Mouse (Mus musculus) liver, embryonic 16.5 days (tissue): ENCODE data around the gene Zbtb20. TPM values are rescaled to one million over a fixed set of nuclear protein-coding genes. Genes with fewer than 3 reads are reported as not detected.
A peak's percentile ranks its signal among the peaks of the same experiment; 100 is the strongest.

ENCODE experiments used
- ATAC-seq: fragments of 200-750 bp; cut with Nextera tagmentation; 2 replicates; pipeline ENCODE4 v1.8.0; 2017; ENCODE audit warnings: low read depth, mild to moderate bottlenecking, moderate number of reproducible peaks, moderate library complexity
- H3K27ac ChIP-seq: fragments of 300-500 bp; sonication (generic); 2 replicates; pipeline ENCODE4 v1.5.1; 2014; ENCODE audit warnings: mild to moderate bottlenecking, low read length
- H3K27me3 ChIP-seq: fragments of 300-500 bp; sonication (generic); 2 replicates; pipeline ENCODE4 v1.6.1; 2014; ENCODE audit warnings: low read depth, low read length, mixed read lengths; ENCODE audit not compliant: control insufficient read depth, insufficient read depth
- H3K36me3 ChIP-seq: fragments of 300-500 bp; sonication (generic); 2 replicates; pipeline ENCODE4 v1.6.1; 2014; ENCODE audit warnings: mild to moderate bottlenecking; ENCODE audit not compliant: control insufficient read depth, insufficient read depth
- H3K4me1 ChIP-seq: fragments of 300-500 bp; sonication (generic); 2 replicates; pipeline ENCODE4 v1.6.1; 2014; ENCODE audit warnings: low read depth, low read length, mixed read lengths; ENCODE audit not compliant: control insufficient read depth
- H3K4me2 ChIP-seq: fragments of 300-500 bp; sonication (generic); 2 replicates; pipeline ENCODE4 v1.6.1; 2014; ENCODE audit warnings: low read depth, low read length, mixed read lengths
- H3K4me3 ChIP-seq: fragments of 300-500 bp; sonication (generic); 2 replicates; pipeline ENCODE4 v1.5.1; 2014; ENCODE audit warnings: low read depth, mild to moderate bottlenecking, low read length
- H3K9ac ChIP-seq: fragments of 300-500 bp; sonication (generic); 2 replicates; pipeline ENCODE4 v1.6.1; 2014; ENCODE audit warnings: low read depth, low read length
- H3K9me3 ChIP-seq: fragments of 300-500 bp; sonication (generic); replicated peaks from 2 replicates; pipeline ENCODE4 v1.6.1; 2016; ENCODE audit warnings: low read length; ENCODE audit not compliant: control insufficient read depth
- WGBS: fragments of 180-500 bp; shearing (Covaris S2); extraction: QIAGEN DNeasy Blood & Tissue Kit; methylation state at CpG from one replicate; pipeline ENCODE4 v1.1.7; 2014; ENCODE audit not compliant: insufficient replicate concordance; 5-methylcytosine and 5-hydroxymethylcytosine counted together
- polyA plus RNA-seq: library from polyadenylated mRNA; unstranded; fragments of >200 nt; fragmentation: Nextera tagmentation; extraction: Ambion mirVana; gene quantifications from 2 replicates; pipeline ENCODE4 v1.2.1, GENCODE M21; 2015

Zbtb20 gene
- polyA plus RNA-seq, 1 experiment from 2014 or later: 5.7 TPM

- no peak overlapping the region for H3K4me2 ChIP-seq
- no peaks in the 10 kb centered on the region for H3K4me1 ChIP-seq
- no peaks in the 10 kb centered on the region for H3K36me3 ChIP-seq
- 54% methylated on average over 1 of the region's 1 CpGs for WGBS
- no peaks in the 10 kb centered on the region for H3K27me3 ChIP-seq
- H3K27ac ChIP-seq: no peak overlapping the region
- no peaks in the 10 kb centered on the region for H3K9me3 ChIP-seq
- H3K9ac ChIP-seq: no peak overlapping the region
- H3K4me3 ChIP-seq: no peak overlapping the region
- no peak for ATAC-seq
Measured at GRCm38 (mm10) chr16:42900328-42900727, 24.6 kb downstream of the Zbtb20 start.

DNA sequence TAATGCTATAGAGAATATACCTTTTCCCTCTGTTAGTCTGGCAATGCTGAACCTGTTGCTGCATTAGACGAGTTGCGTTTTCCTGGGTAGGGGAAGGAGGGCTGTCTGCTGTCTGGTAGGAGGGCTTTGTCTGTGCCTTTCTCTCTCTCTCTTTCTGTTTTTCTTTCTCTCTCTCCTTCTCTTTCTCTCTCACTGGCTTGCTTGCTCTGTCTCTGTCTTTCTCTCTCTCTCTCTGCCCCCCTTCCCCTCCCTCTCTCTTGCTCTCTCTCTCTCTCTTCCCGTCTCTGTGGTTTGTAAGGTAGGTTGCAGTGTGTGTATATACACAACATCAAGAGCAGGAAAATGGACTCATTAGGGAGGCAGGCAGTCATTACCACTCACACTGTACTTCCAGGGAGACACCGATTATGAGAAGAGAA lies 31.6 kb downstream of the Zbtb20 start:
- peak overlapping the region; percentile 6 for H3K27ac ChIP-seq
- H3K27me3 ChIP-seq: no peaks in the 10 kb centered on the region
- WGBS: 13% methylated on average over 4 of the region's 4 CpGs
- H3K9me3 ChIP-seq: no peaks in the 10 kb centered on the region
- H3K4me1 ChIP-seq: no peaks in the 10 kb centered on the region
- no peak overlapping the region; the same call in 1 of the 2 replicates for H3K9ac ChIP-seq
- ATAC-seq: peak; percentile 64
- peak overlapping the region; percentile 1; the same call in 1 of the 2 replicates for H3K4me2 ChIP-seq
- peak overlapping the region; percentile 28 for H3K4me3 ChIP-seq
- no peaks in the 10 kb centered on the region for H3K36me3 ChIP-seq

- Histone ChIP-seq H3K9ac (no peak overlapping the region), H3K4me3 (no peak overlapping the region), H3K36me3 (no peaks in the 10 kb centered on the region), H3K9me3 (no peaks in the 10 kb centered on the region), H3K27me3 (no peaks in the 10 kb centered on the region), H3K4me2 (peak overlapping the region; percentile 13; the same call in 1 of the 2 replicates), H3K4me1 (no peaks in the 10 kb centered on the region), H3K27ac (no peak overlapping the region)
- ATAC-seq: no peak
Measured at GRCm38 (mm10) chr16:42908381-42908780, 32.7 kb downstream of the Zbtb20 start.

DNA sequence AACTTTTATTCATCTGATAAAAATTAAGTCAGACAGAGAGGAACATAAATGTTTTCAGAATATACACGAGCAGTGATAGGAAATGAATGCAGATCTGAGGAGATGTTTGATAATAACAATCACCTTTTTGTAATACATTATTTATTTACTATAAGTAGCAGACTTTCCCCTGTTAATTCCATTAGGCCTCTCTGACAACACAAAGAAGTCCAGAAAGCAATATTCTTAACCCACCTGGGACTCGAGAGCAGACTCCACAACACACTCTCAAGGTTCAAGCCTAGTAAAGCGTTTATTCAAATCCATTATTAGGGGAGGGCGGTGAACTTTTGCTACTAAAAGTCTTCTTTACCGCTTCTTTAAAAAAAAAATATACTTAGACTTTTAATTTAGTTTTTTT lies 33.2 kb downstream of the Zbtb20 start:
- Histone ChIP-seq H3K4me3 (no peak overlapping the region), H3K4me2 (no peak overlapping the region), H3K9ac (no peak overlapping the region), H3K36me3 (no peaks in the 10 kb centered on the region), H3K9me3 (no peaks in the 10 kb centered on the region), H3K27ac (no peak overlapping the region), H3K27me3 (no peaks in the 10 kb centered on the region), H3K4me1 (no peaks in the 10 kb centered on the region)
- WGBS: 59% methylated on average over 5 of the region's 5 CpGs
- no peak for ATAC-seq

DNA sequence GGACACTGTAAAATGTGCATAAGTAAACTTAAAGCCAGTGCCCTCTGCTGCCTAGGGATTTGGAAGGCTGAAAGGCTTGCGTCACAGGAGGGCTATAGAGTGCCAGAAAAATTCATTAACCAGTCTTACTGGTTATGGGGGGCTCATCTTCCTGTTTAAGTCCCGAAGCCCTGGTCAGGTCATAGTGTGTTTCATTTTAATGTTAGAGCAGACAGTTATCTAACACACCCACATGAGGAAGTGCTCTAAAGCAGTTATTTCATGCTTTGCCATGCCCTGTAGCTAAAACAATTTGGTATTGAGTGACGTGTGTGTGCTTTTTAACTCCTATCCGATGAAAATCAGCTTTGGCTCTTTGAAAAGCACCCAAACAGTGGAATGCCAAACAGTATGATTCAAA lies 34.3 kb downstream of the Zbtb20 start:
- H3K9ac ChIP-seq: no peak overlapping the region
- no peaks in the 10 kb centered on the region for H3K36me3 ChIP-seq
- no peaks in the 10 kb centered on the region for H3K4me1 ChIP-seq
- no peaks in the 10 kb centered on the region for H3K27me3 ChIP-seq
- no peak overlapping the region for H3K4me2 ChIP-seq
- H3K4me3 ChIP-seq: no peak overlapping the region
- H3K27ac ChIP-seq: no peak overlapping the region
- no peaks in the 10 kb centered on the region for H3K9me3 ChIP-seq
- 31% methylated on average over 4 of the region's 4 CpGs for WGBS
- no peak for ATAC-seq

- Histone ChIP-seq H3K4me1 (no peaks in the 10 kb centered on the region), H3K4me2 (no peak overlapping the region), H3K27ac (no peak overlapping the region), H3K27me3 (no peaks in the 10 kb centered on the region), H3K4me3 (no peak overlapping the region), H3K9ac (no peak overlapping the region), H3K9me3 (no peaks in the 10 kb centered on the region), H3K36me3 (no peaks in the 10 kb centered on the region)
- WGBS: 52% methylated on average over 3 of the region's 3 CpGs
- ATAC-seq: no peak
Measured at GRCm38 (mm10) chr16:42910716-42911115, 35.0 kb downstream of the Zbtb20 start.

DNA sequence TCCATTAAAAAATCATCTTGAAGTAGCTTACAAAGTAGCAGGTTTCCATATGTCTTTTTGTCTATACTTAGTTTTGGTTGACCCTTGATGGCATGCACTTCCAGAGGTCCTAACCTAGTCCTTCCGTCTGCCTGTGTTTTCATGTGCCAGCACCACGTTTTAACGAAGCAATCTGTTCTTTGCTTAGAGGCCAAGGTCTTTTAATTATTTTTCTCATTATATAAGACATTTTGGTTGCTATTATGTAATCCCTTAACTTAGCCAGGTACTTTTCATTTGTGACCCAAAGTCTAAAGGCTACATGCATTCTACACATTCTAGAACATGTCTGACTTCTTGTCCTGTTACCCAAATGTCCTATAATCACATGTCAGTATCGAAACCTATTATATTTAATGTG lies 35.6 kb downstream of the Zbtb20 start:
- no peak overlapping the region for H3K4me2 ChIP-seq
- H3K27me3 ChIP-seq: no peaks in the 10 kb centered on the region
- H3K36me3 ChIP-seq: no peaks in the 10 kb centered on the region
- WGBS: 59% methylated on average over 4 of the region's 4 CpGs
- no peak overlapping the region for H3K27ac ChIP-seq
- no peak overlapping the region for H3K9ac ChIP-seq
- no peak for ATAC-seq
- H3K9me3 ChIP-seq: no peaks in the 10 kb centered on the region
- no peaks in the 10 kb centered on the region for H3K4me1 ChIP-seq
- H3K4me3 ChIP-seq: no peak overlapping the region

DNA sequence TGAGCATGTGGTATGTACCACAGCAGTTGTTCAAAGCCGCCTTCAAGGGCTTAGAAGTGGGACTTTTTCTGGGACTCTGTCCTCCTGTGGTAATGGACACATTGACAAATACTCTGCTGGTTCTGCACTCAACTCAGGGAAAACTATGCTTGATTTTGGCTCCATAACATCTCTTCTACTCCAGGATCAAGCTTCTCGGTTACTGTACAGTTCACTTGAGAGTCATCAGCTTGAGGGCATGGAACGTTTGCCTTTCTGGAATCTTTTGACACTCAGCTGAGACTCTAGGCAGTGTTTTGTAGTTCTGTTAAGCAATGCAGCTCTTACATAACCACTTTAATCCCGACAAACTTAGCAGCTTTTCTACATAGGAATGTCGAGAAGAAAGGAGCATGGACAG lies 36.1 kb downstream of the Zbtb20 start:
- Histone ChIP-seq H3K4me3 (no peak overlapping the region), H3K9me3 (no peaks in the 10 kb centered on the region), H3K9ac (no peak overlapping the region), H3K27ac (no peak overlapping the region), H3K4me1 (no peaks in the 10 kb centered on the region), H3K36me3 (no peaks in the 10 kb centered on the region), H3K4me2 (no peak overlapping the region), H3K27me3 (no peaks in the 10 kb centered on the region)
- no peak for ATAC-seq
- WGBS: 43% methylated on average over 5 of the region's 5 CpGs

- H3K9me3 ChIP-seq: no peaks in the 10 kb centered on the region
- H3K9ac ChIP-seq: no peak overlapping the region
- H3K27ac ChIP-seq: no peak overlapping the region
- no peaks in the 10 kb centered on the region for H3K36me3 ChIP-seq
- H3K4me2 ChIP-seq: no peak overlapping the region
- H3K4me3 ChIP-seq: no peak overlapping the region
- 67% methylated on average over 8 of the region's 8 CpGs for WGBS
- H3K4me1 ChIP-seq: no peaks in the 10 kb centered on the region
- H3K27me3 ChIP-seq: no peaks in the 10 kb centered on the region
- no peak for ATAC-seq
Measured at GRCm38 (mm10) chr16:42913291-42913690, 37.6 kb downstream of the Zbtb20 start.
